Mouse (Mus musculus): ENCODE data around the gene Cdip1. TPM values are rescaled to one million over a fixed set of nuclear protein-coding genes. Genes with fewer than 3 reads are reported as not detected.

Gene Cdip1
- polyA plus RNA-seq, 1 experiment from 2014 or later: 111 TPM

Other genes with a start within 250 kb of the Cdip1 start
- gene Srl, start 248.5 kb downstream of the Cdip1 start, polyA plus RNA-seq (2016; fragmentation: Nextera tagmentation; extraction: Ambion mirVana): 22.8 and 23.4 TPM in 2 replicates
- gene Tfap4, start 230.4 kb downstream of the Cdip1 start, polyA plus RNA-seq (2016; fragmentation: Nextera tagmentation; extraction: Ambion mirVana): 21.3 and 27.5 TPM in 2 replicates
- 27.3 and 27.9 TPM in 2 replicates for gene Glis2, start 195.6 kb downstream of the Cdip1 start, polyA plus RNA-seq (2016; fragmentation: Nextera tagmentation; extraction: Ambion mirVana)
- 88.0 and 131 TPM in 2 replicates for gene Pam16, start 165.3 kb downstream of the Cdip1 start, polyA plus RNA-seq (2016; fragmentation: Nextera tagmentation; extraction: Ambion mirVana)
- gene Vasn, start 150.4 kb downstream of the Cdip1 start, polyA plus RNA-seq (2016; fragmentation: Nextera tagmentation; extraction: Ambion mirVana): 10.3 and 12.6 TPM in 2 replicates
- 60.7 and 62.7 TPM in 2 replicates for gene Dnaja3, start 150.3 kb downstream of the Cdip1 start, polyA plus RNA-seq (2016; fragmentation: Nextera tagmentation; extraction: Ambion mirVana)
- 24.4 and 25.5 TPM in 2 replicates for gene Coro7, start 110.5 kb downstream of the Cdip1 start, polyA plus RNA-seq (2016; fragmentation: Nextera tagmentation; extraction: Ambion mirVana)
- 192 and 203 TPM in 2 replicates for gene Nmral1, start 70.9 kb downstream of the Cdip1 start, polyA plus RNA-seq (2016; fragmentation: Nextera tagmentation; extraction: Ambion mirVana)
- 84.6 and 93.3 TPM in 2 replicates for gene Hmox2, start 63.9 kb downstream of the Cdip1 start, polyA plus RNA-seq (2016; fragmentation: Nextera tagmentation; extraction: Ambion mirVana)
- 0.51 and 0.55 TPM in 2 replicates for gene 4930562C15Rik, start 45.1 kb upstream of the Cdip1 start, polyA plus RNA-seq (2016; fragmentation: Nextera tagmentation; extraction: Ambion mirVana)
- gene Ubald1, start 90.0 kb upstream of the Cdip1 start, polyA plus RNA-seq (2016; fragmentation: Nextera tagmentation; extraction: Ambion mirVana): 33.1 and 41.3 TPM in 2 replicates
- 71.6 and 80.8 TPM in 2 replicates for gene Mgrn1, start 96.0 kb upstream of the Cdip1 start, polyA plus RNA-seq (2016; fragmentation: Nextera tagmentation; extraction: Ambion mirVana)
- 141 and 145 TPM in 2 replicates for gene Nudt16l1, start 148.5 kb upstream of the Cdip1 start, polyA plus RNA-seq (2016; fragmentation: Nextera tagmentation; extraction: Ambion mirVana)
- 52.3 and 60.0 TPM in 2 replicates for gene Anks3, start 173.9 kb upstream of the Cdip1 start, polyA plus RNA-seq (2016; fragmentation: Nextera tagmentation; extraction: Ambion mirVana)
- 0.05 TPM in 1 of 2 replicates, not detected in the other for gene Sept12, start 207.6 kb upstream of the Cdip1 start, polyA plus RNA-seq (2016; fragmentation: Nextera tagmentation; extraction: Ambion mirVana)
- gene Smim22, start 217.0 kb upstream of the Cdip1 start, polyA plus RNA-seq (2016; fragmentation: Nextera tagmentation; extraction: Ambion mirVana): 4.6 and 5.4 TPM in 2 replicates
- gene Rogdi, start 223.3 kb upstream of the Cdip1 start, polyA plus RNA-seq (2016; fragmentation: Nextera tagmentation; extraction: Ambion mirVana): 63.7 and 108 TPM in 2 replicates